In the genomic region with DNA sequence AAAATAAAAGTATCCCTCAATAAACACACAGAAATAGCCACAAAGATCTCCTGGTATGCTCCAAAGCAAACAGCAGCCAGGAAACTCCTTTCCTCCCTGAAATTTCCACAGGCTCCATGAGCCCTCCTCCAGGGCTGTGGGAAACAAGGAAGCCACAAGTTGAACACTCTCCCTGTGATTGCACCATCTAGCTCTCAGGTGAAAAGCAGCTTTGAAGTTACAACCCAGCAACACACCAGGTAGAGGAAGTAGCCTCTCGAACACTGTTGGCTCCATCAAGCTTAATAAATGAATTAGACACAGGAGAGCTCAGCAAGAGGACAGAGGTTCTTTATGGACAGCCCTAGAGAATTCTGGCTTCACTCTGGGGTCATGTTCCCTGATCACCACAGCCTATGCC, we compare ENCODE assay signal across 16 mouse cellular contexts.
"Had no signal": no experiment of that assay in that cellular context is flagged by ENCODE, and none has a peak within 500 bp of the region (broad histone marks: within the 10 kb centered on the region; RNA-seq: fewer than 3 reads in every experiment).

No protein-coding gene starts in this region.

- H3K36me3 ChIP-seq: intestine, embryonic 15.5 days; limb, embryonic 10.5 days; liver, embryonic 15.5 days; midbrain, embryonic 15.5 days; neural tube, embryonic 13.5 days had no signal

- ATAC-seq: intestine, embryonic 15.5 days; midbrain, embryonic 15.5 days had no signal

- H3K4me3 ChIP-seq: intestine, embryonic 15.5 days; left cerebral cortex, adult 2 months; limb, embryonic 10.5 days; liver, embryonic 15.5 days; megakaryocyte, embryonic 14.5 days; midbrain, embryonic 15.5 days; neural tube, embryonic 13.5 days had no signal

- H3K27ac ChIP-seq: intestine, embryonic 15.5 days; left cerebral cortex, adult 2 months; limb, embryonic 10.5 days; liver, embryonic 15.5 days; macrophage; midbrain, embryonic 15.5 days; neural tube, embryonic 13.5 days; stomach, postnatal 0 days had no signal

- H3K27me3 ChIP-seq: intestine, embryonic 15.5 days; liver, embryonic 15.5 days; megakaryocyte, embryonic 14.5 days; midbrain, embryonic 15.5 days; neural tube, embryonic 13.5 days had no signal

- DNase-seq: kidney, adult 18-20 months; kidney, postnatal 10 days; kidney, postnatal 4 days; right cerebral cortex, postnatal 25 days; thymus, postnatal 4 days had no signal

- H3K4me2 ChIP-seq: intestine, embryonic 15.5 days; liver, embryonic 11.5 days; liver, embryonic 15.5 days; midbrain, embryonic 11.5 days; midbrain, embryonic 15.5 days; neural tube, embryonic 13.5 days had no signal

- H3K9ac ChIP-seq: intestine, embryonic 15.5 days; liver, embryonic 15.5 days; midbrain, embryonic 15.5 days; neural tube, embryonic 13.5 days had no signal

- H3K4me1 ChIP-seq: intestine, embryonic 15.5 days; limb, embryonic 10.5 days; liver, embryonic 15.5 days; megakaryocyte, embryonic 14.5 days; midbrain, embryonic 15.5 days; neural tube, embryonic 13.5 days had no signal

- H3K9me3 ChIP-seq: intestine, embryonic 15.5 days; limb, embryonic 10.5 days; liver, embryonic 15.5 days; megakaryocyte, embryonic 14.5 days; midbrain, embryonic 15.5 days; neural tube, embryonic 13.5 days had no signal
